Mouse (Mus musculus): ENCODE measurements around the gene Tm9sf4.

Tm9sf4 gene

DNA sequence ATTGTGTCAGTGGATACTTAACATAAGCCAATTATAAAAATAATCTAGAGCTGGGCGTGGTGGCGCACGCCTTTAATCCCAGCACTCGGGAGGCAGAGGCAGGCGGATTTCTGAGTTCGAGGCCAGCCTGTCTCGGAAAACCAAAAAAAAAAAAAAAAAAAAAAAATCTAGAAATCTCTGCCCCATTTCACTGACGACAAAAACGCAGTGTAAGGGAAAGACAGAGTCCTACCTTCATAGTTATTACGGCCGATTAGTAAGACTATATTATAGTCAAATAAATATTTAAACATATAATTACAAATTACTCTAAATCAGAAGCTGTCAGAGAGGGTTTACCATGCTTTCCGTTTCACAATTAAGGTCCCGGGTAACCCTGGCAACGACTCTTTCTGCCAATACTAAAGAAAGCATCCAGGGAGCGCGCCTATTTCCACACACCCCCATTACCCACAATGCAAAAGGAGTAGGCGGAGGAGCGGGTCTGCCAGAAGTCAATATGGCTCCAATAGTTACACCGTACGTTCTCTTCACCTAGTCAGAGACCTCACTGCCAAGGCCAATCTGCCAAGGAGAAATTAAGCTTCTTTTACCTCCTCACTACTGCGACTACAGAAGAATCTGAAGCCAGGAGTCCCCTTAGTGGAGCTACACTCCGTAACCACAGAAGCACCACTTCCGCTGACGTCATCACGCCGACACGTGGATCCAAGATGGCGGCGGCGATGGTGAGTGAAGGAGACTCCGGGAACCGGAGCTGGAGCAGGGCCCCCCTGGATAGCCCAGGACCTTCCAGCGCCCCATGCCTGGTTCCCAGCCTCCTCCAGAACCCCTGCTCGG lies at the start of gene Tm9sf4:
Tm9sf4 (plus strand) TSS at position 460 of the 840 bp plus-strand sequence.
- DNase-seq (ENCODE audit: low spot score): peak; percentile 89

DNA sequence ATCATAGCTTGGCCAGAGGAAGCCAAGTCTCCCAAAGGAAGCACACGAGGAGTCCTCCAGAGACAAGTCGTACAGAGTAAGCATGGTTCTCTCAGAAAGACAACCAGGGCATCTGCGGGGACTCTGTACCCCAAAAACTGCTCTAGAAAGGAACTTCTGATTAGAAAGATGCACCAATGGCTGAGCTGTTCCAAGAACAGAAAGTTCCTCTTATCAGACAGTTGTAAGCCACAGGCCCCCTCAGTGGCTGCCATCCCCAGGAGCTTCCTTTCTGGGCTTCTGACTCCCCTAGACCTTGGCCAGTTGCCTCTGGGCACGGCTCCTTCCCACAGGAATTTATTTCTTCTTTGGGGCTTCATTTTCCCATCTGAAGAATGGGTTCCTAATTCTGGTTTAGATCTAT lies 45.4 kb upstream of the Tm9sf4 start:
- DNase-seq (ENCODE audit: low spot score): no peak

DNA sequence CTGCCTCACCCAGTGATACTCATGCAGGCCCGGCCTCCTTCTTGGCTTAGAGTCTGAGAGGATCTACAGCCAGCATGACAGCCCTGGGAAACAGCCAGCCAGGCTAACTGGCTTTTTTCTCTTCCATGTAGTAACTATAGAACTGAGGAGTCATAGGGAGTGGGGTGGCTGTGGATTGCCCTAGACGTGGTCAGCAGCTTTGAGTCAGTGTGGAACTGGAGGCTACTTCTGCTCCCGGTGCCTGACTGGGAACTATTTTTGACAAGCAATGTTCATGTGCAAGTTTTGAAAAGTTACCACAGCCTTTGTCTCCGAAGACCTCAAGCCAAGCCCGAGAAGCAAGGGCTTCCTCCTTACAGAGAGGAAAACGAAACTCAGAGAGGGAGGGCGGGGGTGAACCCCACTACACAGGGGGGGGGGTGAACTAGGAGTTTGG lies 44.0 kb upstream of the Tm9sf4 start:
- DNase-seq (ENCODE audit: low spot score): no peak

DNA sequence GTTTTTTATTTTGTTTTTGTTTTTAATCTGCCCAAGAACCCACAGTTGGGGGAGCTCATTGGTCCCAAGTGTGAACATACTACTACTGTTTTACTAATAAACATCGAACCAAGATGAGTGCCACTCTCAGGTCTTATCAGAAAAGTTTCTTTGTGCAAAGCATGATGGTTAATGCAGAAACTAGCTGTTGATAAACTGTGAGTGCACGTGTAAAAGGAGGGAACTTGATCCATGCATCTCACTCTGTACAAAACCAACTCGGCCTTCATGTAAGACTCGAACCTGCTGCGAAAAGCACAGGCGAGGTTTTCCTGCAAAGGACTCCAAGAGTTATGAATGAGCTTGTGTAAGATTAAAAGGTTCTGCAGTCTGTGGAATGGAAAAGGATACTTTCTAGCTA lies 41.6 kb upstream of the Tm9sf4 start:
- no peak for DNase-seq (ENCODE audit: low spot score)

DNA sequence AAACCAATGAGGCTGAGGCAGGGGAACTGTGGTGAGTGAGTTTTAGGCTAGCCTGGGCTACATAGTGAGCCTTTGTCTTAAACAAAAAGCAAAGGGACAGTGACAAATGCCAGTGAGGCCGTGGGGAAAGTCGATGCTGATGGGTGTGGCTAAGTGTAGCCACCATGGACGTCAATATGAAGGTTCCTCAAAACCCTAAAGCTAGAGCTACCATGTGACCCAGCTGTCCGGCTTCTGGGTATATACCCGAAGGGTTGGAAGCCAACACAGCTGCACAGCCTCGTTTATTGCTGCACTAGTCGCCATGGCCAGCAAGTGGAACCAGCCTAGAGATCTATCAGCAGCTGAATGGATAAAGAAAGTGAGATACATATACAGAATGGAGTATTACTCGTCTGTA lies 41.0 kb upstream of the Tm9sf4 start:
- no peak for DNase-seq (ENCODE audit: low spot score)

DNA sequence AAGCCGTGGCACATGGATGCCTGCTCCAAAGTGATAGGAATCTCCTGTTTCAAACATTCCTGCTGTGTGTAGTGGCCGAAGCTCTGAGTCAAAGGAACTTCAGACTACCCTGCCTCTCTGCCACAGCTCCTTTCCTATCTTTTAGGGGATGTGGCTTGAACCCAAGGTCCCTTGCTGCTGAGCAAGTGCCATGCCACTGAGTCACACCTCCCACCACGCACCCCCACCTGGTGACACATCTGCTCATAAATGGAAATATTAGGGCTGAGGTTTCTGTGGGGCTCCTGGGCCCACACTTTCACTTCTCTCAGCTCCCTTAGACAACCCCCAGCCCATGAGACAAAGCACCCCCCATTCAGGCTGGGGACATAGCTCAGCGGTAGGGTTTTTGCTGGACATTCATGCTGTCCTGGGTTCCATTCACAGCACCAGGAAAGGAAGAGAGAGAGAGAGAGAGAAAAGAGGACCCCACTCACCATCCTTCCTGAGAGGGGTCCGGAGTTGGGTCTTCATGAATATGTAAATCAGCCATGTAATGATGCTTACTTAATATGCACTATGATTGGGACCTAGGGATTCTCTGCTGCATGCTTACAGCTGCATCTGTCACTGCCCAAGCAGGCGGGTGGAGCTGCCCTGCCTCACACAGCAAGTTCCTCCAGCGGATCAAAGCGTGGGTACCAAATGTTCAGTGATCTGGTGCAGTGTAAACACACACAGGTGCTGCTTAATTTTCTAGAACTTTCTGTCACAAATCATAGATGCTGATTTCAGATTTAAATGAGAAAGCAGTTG lies 39.1 kb upstream of the Tm9sf4 start:
- no peak for DNase-seq (ENCODE audit: low spot score)

DNA sequence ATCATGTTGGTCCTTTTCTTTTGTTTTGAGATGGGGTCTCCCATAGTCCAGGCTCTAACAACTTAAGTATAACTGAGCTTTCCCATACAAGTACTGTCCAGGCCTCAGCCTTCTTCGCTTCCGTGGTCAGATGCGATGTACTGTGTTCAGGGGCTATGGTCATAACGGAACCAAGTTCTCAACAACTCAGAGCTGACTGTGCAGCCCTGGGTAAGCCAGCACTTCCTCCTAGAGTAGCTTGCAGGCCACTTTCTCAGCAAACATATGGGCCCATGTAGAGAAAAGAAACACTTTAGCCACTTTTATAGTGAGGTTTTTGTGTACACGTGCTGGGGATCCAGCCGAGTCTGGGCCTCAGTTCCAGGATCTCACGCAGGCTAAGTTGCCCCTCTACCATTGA lies 38.4 kb upstream of the Tm9sf4 start:
- no peak for DNase-seq (ENCODE audit: low spot score)

DNA sequence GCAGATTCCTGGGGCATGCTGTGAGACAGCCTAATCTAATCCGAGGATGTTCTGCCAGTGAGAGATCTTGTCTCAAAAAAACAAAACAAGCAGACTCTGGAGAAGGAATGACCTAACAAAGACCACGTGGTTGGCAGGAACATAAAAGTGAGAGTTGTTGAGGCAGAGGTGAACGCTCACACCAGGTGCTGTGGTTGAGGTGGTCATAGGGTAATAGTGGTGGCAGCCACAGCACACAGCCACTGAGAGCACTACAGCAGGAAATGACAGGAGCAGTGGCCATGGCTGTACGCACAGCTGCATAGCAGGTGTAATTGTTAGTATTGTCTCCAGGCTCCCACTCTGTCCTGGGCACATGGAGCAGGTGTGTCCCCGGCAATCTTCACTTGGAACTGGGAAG lies 35.2 kb upstream of the Tm9sf4 start:
- DNase-seq (ENCODE audit: low spot score): no peak

DNA sequence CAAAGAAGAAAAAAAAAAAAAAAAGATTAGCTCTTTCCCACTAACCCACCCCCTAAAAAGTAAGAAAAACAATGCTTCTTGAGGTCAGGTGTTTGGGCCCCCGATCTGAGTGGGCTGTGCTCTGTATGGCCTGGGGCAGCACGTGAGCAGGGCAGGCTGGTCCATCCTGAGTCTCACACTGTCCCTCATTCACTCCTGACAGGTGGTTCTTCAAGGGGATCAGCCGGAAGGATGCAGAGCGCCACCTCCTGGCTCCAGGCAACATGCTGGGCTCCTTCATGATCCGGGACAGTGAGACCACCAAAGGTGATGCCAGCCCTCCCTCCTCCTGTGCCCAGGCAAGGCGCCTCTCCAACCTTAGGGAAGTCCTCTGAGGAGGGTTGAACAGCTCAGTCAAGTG lies 30.1 kb upstream of the Tm9sf4 start:
- DNase-seq (ENCODE audit: low spot score): no peak

DNA sequence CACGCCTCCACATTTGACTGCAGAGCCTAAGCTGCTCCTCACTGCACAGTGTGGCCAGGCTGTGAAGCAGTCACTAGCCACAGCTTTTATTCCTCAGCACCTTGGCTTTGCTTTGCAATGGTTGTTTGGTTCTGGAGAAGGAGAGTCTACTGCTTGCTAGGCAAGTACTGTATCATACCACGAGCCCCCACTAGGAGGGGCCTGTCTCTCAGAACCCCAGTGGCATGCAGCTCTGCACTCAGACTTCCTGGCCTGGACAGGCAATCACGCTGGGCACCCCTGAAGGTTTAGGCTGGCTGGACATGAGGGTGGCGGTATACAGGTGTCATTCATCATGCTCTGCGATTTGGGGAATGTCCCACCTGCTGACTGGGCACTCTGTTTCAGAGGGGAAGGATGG lies 26.9 kb upstream of the Tm9sf4 start:
- no peak for DNase-seq (ENCODE audit: low spot score)

DNA sequence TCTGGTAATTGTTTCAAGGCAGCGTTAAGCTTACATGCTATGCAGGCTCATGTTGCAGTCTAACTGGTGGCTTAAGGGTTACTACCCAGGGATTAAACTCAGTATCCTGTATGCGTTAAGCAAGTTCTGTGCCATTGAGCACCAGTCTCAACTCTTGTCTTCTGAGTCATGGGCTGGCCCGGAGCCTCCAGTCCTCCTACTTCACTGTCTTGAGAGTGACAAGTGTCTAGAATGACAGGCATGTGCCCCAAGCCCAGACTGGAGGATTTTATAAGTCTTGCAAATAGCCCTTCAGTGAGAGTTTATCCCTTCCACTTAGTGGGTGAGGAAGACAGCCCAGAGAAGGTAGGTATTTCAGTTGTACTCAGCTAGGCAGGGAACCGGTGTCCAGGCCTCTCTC lies 24.9 kb upstream of the Tm9sf4 start:
- no peak for DNase-seq (ENCODE audit: low spot score)

DNA sequence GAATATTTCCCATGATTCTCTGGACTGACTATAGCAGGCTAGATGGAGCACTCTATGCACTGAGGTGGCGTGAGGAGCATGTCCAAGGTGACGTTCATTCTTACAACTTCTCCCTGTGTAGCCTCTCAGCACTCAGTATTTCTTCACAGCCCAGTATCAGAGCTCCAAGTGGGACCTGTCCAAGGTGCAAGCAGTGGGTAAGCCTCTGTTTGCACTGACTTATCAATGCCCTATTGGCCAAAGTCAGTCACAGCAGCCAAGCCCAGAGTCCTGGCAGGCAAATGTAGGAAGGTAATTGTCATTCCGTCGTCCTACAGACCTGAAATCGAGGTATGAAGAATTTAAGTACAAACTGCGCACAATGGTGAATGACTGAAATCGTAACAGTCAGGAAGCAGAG lies 21.9 kb upstream of the Tm9sf4 start:
- DNase-seq (ENCODE audit: low spot score): no peak

DNA sequence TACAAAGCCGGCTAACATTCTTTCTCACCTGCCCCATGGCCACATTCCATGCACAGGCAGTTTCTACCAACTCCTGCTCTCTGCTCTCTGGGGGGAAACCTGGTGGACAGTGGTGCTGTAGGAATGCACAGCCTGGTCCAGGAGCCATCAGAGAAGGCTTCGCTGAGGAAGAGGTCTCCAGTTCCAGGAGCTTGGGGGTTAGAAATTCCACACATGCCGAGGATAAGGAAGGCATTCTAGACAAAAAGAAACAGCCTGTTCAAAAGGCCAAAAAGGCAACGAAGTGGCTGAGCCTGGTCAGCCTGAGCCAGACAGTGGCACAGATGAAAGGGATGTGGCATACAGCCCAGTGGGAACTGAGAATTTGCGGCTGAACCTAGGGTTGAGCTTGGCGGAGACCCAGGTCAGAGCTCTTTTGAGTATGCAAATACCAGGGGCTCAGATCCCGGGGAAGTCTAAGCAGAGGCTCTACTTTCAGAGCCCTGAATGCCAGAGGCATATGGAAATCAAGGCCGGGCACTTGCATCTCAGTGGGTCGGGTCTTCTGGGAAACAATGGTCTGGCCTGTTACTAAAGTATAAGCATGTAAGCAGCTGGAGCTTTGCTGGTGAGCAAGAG lies 21.0 kb upstream of the Tm9sf4 start:
- DNase-seq (ENCODE audit: low spot score): no peak

DNA sequence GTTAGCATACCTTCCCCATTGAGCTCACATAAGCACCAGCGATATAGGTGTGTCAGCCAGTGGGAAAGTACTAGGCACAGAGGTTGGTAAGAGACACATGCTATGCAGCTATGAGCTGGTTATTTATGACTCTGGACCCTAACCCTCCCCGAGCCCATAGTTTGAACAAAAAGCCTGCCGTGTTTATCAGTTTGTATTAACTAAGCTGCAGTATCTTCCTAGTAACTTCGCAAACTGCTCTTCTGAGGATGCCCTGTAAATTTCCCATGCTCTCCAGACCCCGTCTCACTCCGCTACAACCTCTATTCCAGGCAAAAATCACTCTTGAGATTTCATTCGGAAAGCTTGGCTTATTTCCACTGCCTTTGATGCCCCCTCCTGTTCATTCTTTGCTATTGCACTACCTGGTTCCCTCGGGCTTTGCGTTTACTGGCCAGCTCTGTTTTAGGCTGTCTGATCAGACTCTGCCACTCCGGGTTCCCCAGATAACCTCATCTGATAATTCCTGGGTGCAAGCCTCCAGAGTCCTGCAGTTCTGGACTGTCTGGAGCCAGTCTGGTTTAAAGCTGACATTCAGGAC lies 18.4 kb upstream of the Tm9sf4 start:
- DNase-seq (ENCODE audit: low spot score): peak; percentile 52

DNA sequence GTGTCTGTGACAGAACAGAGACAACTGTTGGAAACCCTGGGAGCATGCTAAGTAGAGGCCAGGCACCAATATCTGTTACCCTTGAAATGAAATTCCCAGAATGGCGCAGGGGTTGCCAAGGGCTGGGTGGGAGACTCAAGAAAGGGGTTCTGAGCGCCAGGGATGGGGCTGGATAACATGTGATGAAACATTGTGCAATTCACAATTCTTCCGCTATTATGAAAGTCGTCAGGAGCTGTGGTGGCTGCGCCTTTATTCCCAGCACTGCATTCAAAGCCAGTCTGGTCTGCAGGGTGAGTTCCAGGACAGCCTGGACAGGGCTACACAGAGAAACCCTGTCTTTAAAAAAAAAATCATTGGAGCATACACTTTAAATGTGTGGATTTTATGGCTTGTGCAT lies 15.8 kb upstream of the Tm9sf4 start:
- DNase-seq (ENCODE audit: low spot score): no peak

DNA sequence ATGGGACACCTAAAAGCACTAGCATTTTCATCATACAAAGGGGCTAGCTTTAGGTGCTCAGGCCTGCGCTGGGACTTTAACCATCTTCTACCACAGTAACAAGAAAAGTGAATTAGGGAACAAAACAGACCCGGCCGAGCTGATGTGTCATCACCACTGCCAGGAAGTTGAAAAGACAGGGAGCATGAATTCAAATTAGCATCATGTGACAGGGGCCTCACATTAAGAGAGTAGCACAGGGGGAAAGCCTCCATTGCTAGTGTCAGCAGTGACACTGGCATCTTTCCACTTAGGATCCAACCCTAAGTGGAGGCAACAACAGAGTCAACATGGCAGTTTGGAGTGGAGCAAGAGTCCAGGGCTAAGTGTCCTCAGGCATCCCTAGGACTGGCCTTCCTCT lies 13.9 kb upstream of the Tm9sf4 start:
- no peak for DNase-seq (ENCODE audit: low spot score)

DNA sequence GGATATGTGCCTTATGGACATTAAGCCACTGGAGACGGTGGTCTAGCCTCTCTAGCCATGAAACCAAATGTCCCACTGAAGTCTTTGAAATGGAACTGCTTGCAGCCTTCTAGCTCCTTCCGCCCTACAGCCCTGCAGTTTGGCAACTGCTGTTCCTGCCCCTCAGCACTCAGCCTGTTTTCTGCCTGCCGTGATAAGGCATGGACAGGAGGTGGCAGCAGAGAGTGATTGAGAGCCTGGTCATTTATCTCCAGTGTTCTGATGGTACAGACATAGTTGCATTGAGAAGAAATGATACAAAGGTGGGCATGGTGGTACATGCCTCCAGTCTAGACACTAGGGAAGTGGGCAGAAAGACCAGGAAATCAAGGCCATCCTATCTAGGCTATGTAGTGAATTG lies 13.4 kb upstream of the Tm9sf4 start:
- DNase-seq (ENCODE audit: low spot score): peak; percentile 72

DNA sequence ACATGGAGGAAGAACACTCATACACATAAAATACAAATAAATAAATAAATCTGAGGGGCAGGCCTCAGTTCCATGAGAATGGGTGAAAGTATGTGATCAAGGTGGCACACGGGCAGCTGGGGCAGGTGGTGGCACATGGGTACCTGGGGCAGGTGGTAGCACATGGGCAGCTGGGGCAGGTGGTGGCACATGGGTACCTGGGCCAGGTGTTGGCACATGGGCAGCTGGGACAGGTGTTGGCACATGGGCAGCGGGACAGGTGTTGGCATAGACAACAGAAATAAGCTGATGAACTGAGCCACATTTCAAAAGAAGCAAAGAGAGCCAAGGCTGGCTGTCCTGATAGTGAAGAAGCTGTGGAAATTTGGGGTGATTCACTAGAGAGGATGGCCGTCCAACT lies 11.4 kb upstream of the Tm9sf4 start:
- no peak for DNase-seq (ENCODE audit: low spot score)

DNA sequence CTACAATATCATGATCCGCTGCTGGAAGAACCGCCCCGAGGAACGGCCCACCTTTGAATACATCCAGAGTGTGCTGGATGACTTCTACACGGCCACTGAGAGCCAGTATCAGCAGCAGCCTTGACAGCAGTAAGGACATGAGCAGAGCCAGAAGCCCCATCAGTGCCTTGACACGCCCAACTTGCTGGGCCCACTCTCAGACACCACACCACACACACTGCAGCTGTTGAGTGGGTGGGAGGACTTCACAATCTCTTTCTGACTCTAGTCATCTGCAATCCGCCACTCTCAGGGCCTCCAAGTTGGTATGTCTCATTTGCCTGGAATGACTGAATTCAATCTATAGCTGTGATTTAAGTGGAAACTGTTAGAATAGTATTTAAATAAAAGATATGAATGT lies 10.1 kb upstream of the Tm9sf4 start:
- DNase-seq (ENCODE audit: low spot score): no peak

DNA sequence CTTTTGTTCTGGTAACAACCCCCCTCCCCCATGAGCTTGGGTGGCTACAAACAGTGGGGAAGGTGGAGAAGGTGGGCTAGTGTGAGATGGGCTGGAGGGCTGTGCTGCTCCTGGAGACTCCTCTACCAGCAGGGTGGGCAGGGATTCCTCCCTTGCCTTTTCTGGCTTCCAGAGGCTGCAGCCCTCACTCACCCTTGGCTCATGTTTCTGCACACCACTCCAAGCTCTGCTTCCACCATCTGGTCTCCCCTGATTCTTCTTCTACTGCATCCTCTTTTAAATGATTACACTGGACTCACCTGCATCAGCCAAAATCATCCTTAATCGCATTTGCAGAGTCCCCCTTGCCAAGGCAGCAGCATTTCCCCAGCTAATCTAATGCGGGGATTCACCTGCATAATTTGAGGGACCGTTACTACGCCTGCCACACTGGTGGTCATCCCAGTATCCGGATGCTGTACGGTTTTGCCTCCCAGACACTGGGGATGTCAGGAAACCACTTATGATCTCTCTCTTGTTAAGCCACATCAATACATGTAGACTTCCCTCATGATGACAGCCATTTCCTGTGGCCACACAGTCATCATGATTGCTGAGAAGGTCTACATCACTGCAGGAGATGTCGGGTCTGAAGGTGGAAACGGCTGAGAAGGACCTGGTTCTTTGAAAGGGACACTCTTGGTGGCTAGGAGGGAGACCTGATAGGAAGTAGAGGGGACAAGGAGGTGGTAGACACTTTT lies 9.0 kb upstream of the Tm9sf4 start:
- no peak for DNase-seq (ENCODE audit: low spot score)

DNA sequence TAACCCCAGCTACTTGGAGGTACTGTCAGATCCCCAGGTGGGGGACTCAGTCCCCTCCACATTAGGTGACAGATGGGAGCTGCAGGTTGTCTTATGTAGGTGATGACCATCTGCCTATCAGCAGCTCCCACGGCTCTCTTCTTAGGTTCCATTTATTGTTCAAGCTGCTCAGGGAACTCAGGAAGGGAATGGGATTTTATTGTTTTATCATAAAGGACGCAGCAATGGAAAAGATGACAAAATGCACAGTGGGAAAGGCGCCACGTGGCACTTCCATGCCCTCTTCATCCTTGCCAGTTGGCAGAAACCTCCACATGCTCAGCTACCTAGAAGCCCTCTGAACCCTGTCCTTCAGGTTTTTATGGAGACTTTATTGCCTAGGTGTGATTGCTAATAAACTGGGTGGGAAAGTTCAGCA lies 8.1 kb upstream of the Tm9sf4 start:
- no peak for DNase-seq (ENCODE audit: low spot score)

DNA sequence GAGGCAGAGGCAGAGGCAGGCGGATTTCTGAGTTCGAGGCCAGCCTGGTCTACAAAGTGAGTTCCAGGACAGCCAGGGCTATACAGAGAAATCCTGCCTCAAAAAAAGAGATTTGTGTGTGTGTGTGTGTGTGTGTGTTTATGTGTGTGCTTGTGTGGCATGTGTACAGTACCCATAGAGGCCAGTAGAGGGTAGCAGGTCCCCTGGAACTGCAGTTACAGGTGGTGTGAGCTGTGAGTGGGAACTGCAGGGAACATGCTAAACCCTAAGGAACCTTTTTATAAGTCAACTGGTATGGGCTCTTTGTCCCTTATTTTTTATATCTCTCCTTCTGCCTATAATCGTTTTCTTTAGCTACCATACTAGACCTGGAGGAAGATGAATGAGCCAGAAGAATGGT lies 3.8 kb upstream of the Tm9sf4 start:
- no peak for DNase-seq (ENCODE audit: low spot score)

Data from ovary, postnatal 14 days (tissue).